Mouse (Mus musculus) granulocyte monocyte progenitor cell, adult 5-6 weeks (primary cell): Measurements from ENCODE around the gene Runx3. TPM values are rescaled to one million over a fixed set of nuclear protein-coding genes. Genes with fewer than 3 reads are reported as not detected.

Experiments used
- ATAC-seq: replicated peaks from 2 replicates; pipeline ENCODE4 v1.8.0; 2016; ENCODE audit warnings: mild to moderate bottlenecking, moderate TSS enrichment, inconsistent platforms; ENCODE audit not compliant: poor library complexity, severe bottlenecking
- total RNA-seq, 2 experiments: library from RNA; stranded (forward) in 1 of 2; stranded (reverse) in 1 of 2; fragments of 200-712, 200-1000 nt in 1 of 2; fragments of >200 nt in 1 of 2; fragmentation: Nextera tagmentation in 1 of 2; gene quantifications; 2 replicates each; pipeline ENCODE4 v1.2.3; 2014 to 2017

The Runx3 gene
- total RNA-seq (2014; fragmentation: Nextera tagmentation) (45.8 and 50.6 TPM in 2 replicates), total RNA-seq (2017) (5.8 and 7.2 TPM in 2 replicates)

- peak; percentile 95 for ATAC-seq
These were observed at the start of gene Runx3 for GRCm38 (mm10) chr4:135120342-135121100. Gene Runx3 (plus strand): TSS chr4:135120652.

GRCm38 (mm10) chr4:135072671-135073070 lies 47.8 kb upstream of the Runx3 start:
- no peak for ATAC-seq

- no peak for ATAC-seq
These were observed 46.9 kb upstream of the Runx3 start for GRCm38 (mm10) chr4:135073523-135073922.

- no peak for ATAC-seq
These were observed 45.8 kb upstream of the Runx3 start for GRCm38 (mm10) chr4:135074646-135075045.

- ATAC-seq, result peak; percentile 34
These were observed 45.1 kb upstream of the Runx3 start for GRCm38 (mm10) chr4:135075360-135075759.

- ATAC-seq, result no peak
These were observed 43.8 kb upstream of the Runx3 start for GRCm38 (mm10) chr4:135076611-135077010.

GRCm38 (mm10) chr4:135077196-135077595 lies 43.3 kb upstream of the Runx3 start:
- no peak for ATAC-seq

DNA sequence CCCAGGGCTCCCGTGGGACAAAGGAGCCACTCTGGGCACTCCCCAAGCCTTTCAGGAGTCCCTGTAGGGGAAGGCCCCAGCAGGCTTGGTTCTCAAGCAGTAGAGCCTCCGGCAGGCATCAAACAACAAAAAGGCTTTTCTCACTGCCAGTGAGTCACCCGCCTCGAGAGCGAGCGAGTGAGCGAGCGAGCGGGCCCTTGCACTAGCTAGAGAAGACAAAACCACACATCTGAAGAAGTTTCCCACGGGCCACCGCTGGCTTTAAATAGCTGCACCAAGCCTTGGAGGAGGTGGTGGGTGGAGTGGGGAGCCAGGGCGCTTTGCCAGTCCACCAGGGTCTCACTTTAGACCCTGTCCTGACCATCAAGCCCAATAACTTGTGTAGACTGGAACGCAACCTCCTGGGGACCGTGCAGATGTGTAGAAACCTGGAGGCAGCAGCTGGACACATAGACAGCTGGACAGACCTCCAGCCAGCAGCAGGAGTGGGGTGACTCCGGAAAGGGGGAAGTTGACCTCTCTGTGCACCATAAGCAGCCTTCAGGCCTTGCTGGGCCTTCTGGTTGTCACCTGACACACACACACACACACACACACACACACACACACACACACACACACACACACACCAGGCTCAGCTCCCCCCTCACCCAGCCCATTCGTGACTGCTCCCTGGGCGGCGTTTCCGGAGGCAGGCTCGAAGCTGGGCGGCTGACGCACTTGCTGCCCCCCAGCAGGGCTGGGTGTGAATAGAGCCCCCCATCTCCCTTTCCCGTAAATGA lies 40.4 kb upstream of the Runx3 start:
- ATAC-seq, result peak; percentile 60

DNA sequence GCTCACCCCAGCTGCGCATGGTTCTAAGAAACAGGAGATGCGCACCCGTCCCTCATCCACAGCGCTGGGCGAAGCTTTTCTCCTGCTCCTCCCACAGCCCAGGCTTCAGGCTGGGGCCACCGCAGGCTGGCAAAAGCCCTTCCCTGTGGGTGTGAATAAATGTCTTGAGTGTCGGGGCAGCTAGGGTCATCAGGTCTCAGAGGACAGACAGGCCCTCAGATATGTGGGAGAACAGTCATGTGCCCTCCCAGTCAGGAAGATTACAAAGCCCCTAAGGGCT lies 39.9 kb upstream of the Runx3 start:
- ATAC-seq, result no peak

DNA sequence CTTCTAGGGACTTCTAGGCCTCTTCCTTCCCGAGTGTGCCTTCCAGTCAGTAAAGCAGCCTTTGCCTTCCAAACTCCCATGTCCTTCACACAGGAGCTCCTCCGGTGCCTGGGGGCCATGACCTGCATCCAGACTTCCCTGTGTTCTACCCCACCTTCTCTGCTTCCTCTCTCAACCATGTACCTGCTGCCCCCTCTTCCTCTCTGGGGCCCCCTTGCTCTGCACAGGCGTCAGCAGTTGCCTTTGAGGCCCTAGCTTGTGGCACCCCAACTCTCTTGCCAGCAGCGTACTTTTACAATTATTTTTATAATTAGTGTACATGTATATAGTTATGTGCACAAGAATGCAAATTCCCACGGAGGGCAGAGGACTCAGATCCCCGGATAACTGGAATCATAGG lies 37.4 kb upstream of the Runx3 start:
- ATAC-seq, result no peak

GRCm38 (mm10) chr4:135085077-135085853 lies 35.2 kb upstream of the Runx3 start:
- ATAC-seq, result peak; percentile 80

GRCm38 (mm10) chr4:135090613-135091012 lies 29.8 kb upstream of the Runx3 start:
- peak; percentile 25; the same call in 1 of the 2 replicates for ATAC-seq

DNA sequence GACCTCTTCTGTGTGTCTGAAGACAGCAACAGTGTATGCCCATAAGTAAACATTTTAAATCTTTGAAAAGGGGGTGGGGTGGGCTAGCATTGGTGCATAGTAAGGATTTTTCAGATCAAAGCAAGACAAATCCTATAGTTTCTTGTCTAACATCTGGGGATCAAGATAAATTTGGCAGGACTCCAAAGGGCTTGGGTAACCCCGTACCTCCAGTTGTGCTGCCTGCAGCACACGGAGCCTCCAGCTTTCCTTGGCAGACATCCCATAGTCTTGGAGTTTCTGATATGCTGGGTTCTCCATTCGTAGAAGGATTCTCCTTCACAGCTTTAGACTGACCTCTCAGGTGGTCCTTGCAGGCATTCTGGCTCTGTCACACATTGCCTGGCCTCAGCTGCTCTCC lies 27.6 kb upstream of the Runx3 start:
- no peak for ATAC-seq

DNA sequence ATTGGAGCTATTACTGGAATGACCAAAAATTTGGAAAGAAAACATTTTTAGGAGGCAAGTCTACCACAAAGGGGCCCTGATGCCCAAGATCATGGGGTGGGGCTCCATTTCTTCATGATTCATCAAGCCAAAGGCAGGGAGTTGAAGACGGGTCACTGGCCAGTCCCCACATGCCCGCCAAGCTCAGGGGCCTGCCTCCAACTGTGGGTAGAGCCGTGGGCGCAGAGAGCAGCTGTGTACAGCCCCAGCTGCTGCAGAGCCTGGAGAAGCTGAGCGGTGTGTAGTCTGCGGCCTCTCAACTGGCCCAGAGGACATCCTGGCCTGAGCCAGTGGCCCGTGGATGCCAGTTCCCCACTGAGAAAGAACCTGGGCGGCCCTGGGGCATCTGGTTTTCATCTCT lies 24.8 kb upstream of the Runx3 start:
- ATAC-seq, result no peak

- ATAC-seq, result peak; percentile 72
These were observed 22.3 kb upstream of the Runx3 start for GRCm38 (mm10) chr4:135097910-135098891.

DNA sequence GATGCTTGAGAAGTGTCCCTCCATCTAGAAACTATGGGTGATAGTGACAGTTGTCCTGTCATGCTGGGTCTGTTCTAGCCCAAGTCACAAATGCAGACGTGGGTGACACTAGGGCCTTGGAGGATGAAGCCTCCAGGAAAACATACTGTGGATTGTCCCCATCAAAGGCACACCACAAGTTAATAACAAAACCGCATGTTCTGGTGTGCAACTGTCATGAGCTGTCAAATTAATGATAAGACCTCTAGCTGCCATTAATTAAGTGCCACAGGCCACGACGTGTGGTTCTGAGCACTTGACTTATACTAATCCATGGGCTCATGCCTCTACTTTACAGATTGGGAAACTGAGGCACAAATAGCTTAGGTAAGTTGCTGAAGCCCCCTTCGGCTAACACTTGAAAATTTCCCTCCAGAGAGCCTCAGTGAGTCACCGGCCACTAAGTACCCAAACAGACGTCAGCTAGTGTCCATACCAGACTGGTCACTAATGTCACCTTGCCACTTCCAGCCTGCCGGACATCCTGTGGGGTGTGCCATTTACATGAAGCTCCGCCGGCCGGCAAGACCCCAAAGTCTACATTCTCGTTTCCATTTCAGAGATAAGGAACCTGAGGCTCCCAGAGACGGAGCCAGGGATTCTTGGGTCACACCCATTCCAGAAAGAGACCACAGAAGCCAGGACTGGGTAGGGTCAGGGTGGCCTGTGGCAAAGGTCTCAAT lies 18.3 kb upstream of the Runx3 start:
- ATAC-seq, result no peak

- ATAC-seq, result no peak
These were observed 17.7 kb upstream of the Runx3 start for GRCm38 (mm10) chr4:135102761-135103160.

DNA sequence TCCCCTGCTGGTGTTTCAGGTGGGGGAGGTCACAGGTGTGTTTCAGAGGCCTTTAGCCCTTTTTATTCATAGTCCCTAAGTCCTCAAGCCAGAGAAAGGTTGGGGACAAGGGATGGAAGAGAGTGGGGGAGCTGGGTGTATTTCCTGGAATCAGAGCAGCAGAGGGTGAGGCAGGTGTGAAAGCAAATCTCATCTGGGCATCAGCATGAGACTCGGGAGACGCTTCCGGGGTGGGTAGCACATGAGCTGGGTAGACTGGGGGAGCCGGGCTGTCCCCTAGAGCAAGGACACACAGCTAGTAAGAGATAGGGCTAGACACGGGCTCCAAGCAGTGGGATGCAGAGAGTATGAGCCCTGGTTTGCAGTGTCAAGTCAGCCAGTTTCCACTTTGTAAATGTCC lies 16.7 kb upstream of the Runx3 start:
- no peak for ATAC-seq

- no peak for ATAC-seq
These were observed 13.5 kb upstream of the Runx3 start for GRCm38 (mm10) chr4:135106968-135107367.
